Mouse (Mus musculus) hematopoietic stem cell, adult 5-6 weeks (primary cell): ENCODE measurements around the gene Jph3. TPM values are rescaled to one million over a fixed set of nuclear protein-coding genes. Genes with fewer than 3 reads are reported as not detected.

Experiments
- ATAC-seq, 2 experiments: fragments of 125-278 bp in 1 of 2; replicated peaks in 1 of 2; 2 replicates each; pipeline ENCODE4 v1.8.0; 2016 to 2017; ENCODE audit warnings: inconsistent platforms in 2 of 2, mild to moderate bottlenecking in 2 of 2, moderate number of reproducible peaks in 2 of 2, low read depth in 1 of 2, moderate TSS enrichment in 1 of 2; ENCODE audit not compliant: low FRiP score in 2 of 2, poor library complexity in 2 of 2, severe bottlenecking in 2 of 2, insufficient read depth in 1 of 2, low TSS enrichment in 1 of 2
- total RNA-seq: library from RNA; stranded (forward); fragments of 172-1452, 232-1000 nt; gene quantifications from 2 replicates; pipeline ENCODE4 v1.2.3, GENCODE M21; 2017

Gene Jph3
- total RNA-seq, 1 experiment from 2014 or later, result not detected

DNA sequence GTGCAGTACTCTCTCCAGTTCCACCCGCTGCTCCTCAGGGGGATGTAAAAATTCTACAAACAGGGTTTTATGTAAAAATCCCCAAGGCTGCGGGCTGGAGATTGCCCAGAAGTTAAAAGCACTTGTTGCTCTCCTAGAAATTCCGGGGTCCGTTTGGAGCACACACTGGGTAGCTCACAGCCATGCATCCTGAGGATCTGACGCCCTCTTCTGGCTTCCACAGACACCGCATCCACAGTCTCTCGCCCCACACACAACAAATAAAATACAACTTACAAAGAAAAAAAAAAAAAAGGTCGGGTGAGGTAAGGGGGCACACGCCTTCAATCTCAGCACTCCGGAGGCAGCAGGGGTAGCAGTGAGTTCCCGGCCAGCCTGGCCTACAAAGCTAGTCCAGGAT lies 78.6 kb downstream of the Jph3 start:
- no peak for ATAC-seq

DNA sequence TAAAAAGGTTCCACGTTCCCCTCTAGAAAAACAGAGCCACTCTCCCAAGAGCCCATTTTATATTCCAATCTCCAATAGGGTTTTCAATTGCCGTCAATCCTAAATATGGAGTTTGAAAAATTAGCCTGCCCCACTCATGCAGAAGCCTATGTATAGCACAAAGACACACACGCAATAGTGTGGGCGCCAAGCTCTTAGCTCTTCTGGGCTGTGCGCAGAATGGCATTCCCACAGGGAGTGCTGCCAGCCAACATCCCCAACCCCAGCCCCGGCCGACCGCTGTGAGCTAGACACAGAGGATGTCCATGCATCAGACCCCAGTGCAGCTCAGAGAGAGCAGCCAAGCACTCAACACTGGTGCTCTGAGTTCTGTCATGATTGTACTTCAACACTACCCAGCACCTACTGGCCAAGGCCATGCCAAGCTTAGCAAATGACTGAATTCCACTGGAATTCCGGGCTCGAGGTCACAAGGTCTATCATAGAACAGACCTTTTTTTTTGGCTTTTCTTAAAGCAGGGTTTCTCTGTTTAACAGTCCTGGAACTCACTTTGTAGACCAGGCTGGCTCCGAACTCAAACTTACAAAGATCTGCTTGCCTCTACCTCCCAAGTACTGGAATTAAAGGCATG lies 80.2 kb downstream of the Jph3 start:
- ATAC-seq, result no peak

DNA sequence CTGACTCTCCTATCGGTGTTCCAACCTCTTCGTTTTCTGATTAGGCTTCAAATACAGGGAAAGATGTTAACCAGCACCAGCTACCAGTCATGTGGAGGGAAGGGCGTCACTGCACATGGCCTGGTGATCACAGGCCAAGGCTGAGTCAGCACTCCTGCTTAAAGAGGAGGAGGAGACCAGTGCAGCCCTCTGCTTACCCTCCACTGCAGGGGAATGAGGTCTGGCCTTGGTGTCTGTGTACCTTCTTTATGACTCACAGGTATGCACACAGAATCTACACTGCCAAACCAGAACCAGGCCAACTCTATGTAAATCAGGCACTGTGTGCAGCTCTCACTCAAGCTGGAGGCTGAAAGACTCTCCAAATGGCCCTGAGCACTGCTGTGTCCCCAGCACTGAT lies 82.1 kb downstream of the Jph3 start:
- ATAC-seq, result no peak

DNA sequence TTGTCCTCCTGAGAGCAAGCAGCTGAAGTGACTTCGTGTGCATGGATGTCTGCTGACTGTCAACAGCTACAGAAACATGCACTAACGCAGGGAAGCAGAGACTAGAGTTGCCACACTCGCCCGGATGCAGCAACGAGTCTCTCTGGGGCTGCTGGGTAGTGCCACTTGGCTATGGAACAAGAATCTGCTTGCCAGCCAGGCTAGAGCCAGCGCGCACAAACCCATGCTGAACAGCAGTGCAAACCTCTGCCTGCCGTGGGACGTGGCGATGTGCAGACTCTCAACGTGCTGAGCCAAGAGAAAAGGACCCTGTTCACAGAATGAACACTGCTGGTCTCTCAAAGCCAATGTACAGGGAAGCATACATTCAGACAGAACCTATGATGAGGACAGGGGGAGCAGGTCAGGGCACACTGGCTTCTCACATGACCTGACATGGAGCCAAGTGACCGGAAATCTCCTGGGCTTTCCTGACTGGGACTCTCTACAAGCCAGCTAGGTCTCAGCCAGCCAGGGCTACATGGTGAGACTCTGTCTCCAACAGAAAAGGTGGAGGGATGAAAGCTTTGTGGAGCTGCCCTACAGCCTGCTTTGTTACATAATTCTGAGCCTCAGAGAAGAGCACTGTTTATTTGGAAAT lies 82.6 kb downstream of the Jph3 start:
- no peak for ATAC-seq

DNA sequence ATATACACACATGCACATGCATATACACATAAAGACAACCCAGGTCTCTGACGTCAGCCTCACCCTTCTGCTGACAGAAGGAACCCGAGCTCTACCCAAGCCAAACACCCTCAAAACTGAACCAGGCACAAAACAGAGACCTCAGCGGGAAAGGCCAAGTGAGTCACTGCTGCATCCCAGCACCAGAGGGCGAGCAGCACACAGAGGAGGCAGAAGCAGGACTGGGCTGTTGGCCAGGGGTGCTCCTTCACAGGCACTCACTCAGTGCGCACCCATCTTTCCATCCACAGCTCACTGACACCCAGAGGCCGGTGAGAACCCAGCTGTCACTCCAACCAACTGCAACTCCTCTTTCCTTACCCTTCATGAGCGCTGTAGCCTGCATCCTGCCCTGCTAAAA lies 88.8 kb downstream of the Jph3 start:
- ATAC-seq, result no peak

DNA sequence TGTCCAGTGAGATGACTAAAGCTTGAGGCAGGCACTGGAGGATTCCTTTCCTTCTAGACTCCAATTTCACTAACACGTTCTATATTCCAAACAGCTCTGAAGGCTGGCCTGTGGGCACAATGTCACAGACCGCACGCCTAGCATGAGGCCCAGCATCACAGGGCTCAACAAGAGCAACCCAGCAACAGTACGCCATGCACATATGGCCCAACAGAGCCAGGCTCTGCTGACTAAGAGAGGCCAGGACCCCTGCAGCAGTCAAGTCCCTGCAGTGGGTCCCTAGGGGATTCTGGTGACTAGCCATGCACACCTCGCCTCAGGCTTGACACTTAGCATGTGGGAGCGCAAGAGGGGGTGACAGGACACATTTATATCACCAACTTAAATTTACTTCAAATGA lies 91.4 kb downstream of the Jph3 start:
- ATAC-seq, result no peak

DNA sequence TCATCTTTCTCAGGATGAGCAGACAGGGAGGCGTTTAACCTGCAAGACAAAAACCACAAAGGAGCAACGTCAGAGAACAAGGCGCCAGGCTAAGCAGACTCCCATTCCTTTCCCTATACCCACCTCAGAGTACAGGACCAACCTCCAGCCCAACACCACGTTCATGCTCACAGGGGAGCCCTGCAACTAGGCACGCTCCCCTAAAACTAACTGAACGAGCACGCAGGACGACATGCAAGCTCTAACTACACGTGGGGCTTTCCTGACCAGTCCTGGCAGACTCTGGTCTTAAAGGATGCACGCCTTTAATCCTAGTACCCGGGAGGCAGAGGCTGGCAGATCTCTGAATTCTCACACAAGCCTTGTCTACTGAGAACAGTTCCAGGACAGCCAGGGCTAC lies 91.9 kb downstream of the Jph3 start:
- no peak for ATAC-seq

DNA sequence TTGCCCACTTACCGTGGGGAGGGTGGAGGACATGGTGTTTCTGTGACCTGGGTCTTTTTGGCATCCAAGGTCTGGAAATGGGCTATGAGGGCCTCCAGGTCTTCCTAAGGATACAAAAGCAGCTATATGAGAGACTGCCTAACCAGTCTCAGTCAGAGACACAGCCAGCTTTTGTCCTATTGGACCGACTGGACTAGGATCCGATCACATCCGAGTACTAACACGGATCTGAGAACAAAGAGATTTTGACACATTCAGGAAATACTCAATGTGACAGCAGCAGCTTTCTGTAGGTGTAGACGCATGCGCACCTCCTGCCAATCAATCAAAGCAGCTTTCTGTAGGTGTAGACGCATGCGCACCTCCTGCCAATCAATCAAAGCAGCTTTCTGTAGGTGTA lies 92.3 kb downstream of the Jph3 start:
- ATAC-seq, result no peak

DNA sequence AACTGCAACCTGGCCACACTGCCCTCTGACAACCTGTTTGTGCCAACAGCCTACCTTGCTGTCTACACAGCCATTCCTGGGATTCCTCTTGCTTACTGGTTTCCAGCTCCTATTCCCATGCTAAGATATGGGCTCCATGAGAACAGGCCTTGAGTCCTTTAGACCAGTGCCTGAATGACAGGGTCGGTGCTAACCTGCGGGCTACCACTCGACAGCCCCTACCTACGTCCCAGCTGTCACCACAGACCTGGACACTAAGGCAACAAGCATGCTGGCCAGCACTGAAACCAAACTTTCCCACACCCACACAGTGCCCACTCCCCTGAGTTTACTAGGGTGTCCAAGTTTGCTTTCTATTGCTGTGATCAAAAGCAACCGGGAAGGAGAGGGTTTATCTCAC lies 98.3 kb downstream of the Jph3 start:
- no peak for ATAC-seq

DNA sequence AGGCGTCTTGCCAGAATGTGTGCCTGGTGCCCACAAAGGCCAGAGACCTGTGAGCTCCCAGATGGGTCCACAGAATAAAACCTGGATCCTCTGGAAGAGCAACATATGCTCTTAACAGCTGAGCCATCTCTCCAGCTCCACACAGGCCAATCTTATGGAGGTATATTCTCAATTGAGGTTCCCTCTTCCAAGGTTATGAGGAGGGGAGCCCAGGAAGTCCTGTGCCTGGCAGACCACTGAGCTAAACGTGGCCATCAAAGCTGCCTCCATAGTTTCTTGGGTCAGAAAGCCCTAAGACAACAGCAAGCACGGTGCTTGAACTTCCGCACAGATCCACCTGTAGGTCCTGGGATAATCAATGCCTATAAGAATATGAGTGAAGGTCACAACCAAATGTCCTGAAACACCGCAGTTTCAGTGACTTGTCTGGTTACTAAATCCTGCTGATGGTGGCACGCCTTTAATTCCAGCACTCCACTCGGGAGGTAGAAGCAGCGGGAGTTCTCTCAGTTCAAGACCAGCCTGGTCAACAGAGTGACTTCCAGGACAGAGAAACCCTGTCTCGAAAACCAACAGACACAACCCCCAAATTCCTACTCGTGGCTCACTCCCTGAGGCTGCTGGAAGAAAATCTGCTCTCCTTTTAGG lies 99.1 kb downstream of the Jph3 start:
- no peak for ATAC-seq

DNA sequence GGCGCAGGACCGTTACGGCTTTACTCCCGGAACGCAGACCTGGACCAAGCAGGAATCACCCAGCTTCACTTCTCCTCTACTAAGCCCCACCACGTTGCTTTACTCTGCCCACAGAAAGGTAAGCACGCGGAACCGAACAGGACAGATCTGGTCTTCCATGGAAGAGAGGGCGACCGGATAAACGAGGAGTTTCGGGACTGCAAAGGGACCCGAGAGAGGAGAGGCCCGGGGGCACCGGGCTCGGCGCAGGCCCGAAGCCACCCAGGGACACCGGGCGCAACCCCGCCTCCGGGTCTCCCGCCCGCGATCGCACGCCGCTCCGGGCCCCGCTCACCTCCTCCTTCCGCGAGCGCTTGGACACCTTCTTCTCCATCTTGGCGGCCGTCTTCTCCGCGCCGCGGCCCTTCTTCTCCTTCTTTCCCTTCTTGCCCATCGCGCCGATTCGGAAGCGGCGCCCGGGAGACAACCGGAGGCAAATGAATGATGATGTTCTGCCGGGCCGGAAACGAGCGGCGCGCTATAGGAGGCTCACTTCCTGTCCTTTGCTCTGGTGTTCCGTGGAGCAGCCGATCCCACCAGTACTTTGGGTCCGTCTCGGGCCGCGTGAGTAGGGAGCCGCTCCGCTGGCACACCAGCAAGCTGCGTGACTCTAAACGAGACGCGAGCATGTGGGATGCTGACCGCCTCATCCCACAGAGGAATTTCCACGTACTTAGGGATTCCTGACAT lies 99.8 kb downstream of the Jph3 start, which contains the start of gene Klhdc4:
Gene Klhdc4 (minus strand): TSS at position 522 of the 729 bp plus-strand sequence.
- ATAC-seq, result peak; percentile 96 to 98

DNA sequence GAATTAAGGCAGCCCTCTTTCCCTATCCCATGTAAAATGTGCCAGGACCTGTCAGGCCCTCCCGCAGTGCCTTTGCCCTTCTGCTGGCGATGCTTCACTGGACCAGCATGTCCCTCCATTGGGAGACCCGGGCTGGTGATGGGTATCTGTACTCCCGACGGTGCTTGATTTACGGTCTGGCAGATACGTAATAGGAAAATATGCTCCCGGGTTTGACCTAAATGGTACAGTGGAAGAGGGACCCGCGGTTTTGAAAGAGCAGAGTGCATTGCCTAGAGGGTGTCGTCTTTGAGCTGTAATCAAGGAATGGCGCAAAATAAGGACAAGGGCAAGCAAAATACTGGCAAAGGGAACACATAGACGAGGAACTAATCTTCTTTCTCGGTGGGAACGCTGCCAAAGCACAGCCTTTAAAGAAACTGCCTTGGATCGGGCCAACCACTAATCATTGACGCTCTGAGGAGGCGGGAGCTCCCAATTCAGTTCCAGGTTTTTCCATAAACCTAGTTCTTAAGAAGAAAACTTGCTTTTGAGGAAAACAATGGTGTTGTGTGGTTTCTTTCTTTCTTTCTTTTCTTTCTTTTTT lies 100.4 kb downstream of the Jph3 start:
- ATAC-seq, result peak; percentile 58 to 73

DNA sequence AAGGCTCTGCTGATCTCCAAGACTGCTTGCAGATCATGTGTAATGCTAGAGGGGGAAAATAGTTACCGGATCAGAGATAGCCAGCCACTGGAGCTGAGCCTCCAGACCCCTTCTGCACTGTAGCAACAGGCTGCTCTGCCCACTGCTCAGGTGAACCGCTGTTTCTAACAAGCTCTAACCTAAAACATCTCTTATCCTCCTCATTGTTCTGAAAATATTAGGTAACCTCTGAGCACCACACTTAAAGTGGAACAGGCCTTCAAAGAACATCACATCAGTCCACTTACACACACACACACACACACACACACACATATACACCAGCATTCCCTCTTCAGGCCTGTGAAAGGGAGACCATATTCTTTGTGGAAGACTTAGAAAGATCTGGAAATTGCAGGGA lies 102.6 kb downstream of the Jph3 start:
- no peak for ATAC-seq

DNA sequence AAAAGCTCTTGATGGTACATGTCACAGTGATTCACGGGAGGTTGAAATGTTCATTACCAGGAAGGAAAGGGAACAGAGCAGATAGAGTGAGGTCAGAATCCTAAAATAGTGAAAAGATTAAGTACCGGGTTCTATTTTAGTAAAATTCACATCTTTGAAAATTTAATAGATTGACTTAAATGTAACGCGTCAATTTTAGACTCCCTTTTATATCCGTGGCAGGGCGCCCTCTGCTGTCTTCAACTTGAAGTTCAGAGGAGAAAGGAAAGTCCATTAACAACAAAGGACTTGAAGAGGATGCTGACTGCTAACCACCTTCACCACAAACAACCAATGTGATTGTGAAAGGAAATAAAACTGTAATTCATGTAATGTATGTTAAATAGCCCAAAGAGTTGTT lies 103.1 kb downstream of the Jph3 start:
- ATAC-seq, result peak; percentile 75 to 80; a peak in 2 of 4 replicates

DNA sequence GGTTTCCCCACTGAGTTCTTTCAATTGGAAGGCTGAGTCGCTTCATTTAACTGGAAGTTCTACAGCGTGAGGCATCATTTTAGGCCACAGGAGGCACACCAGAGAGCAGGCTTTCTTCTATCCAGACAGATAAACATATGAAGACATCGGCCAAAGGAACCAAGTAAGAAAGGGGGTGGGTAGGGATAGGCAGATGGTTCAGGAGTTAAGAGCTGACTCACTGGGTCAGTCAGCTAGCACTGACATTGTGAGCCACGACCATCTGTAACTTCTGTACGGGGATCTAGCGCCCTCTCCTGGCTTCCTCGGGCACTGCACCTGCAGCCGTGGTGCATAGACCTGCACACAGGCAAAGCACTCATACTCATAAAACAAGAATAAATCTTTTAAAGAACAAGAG lies 111.8 kb downstream of the Jph3 start:
- peak in 1 of 2 experiments; percentile 36; a peak in 1 of 4 replicates for ATAC-seq

DNA sequence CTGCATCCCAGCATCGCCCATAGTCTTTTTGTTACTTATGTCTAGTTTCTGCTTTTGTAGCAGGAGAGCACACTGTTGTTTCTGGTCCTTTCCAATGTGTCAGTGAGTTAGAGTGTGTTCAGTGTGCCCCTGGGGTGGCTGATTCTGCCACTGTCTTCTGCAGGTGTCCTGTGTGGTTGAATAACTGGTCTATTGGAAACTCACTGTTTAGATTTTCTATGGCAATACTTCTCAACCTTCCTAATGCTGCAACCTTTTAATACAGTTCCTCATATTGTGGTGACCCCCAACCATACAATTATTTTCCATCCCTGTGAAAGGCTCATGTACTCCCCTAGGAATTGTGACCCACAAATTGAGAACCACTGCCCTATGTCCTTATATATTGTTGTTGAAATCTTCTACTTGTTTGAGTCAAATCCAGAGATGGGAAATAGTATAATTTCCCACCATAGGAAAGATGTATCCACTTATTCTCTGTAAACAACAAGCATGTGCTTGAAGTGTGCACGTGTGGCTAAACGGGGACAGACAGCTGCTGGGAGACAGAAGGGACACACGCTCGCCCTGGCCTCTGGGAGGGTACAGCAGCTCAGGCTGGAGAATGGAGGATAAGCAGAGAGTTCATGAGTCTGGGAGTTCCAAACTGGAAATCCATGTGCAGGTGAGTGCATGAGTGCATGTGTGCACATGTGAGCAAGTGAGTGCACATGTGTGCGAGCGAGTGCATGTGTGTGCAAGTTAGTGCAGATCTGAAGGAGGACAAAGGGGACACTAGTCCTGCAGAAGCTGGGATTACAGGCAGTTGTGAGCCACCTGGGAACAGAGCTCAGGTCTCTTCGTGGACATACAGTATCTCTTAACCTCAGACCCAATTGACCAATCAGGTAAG lies 112.9 kb downstream of the Jph3 start:
- ATAC-seq, result no peak

DNA sequence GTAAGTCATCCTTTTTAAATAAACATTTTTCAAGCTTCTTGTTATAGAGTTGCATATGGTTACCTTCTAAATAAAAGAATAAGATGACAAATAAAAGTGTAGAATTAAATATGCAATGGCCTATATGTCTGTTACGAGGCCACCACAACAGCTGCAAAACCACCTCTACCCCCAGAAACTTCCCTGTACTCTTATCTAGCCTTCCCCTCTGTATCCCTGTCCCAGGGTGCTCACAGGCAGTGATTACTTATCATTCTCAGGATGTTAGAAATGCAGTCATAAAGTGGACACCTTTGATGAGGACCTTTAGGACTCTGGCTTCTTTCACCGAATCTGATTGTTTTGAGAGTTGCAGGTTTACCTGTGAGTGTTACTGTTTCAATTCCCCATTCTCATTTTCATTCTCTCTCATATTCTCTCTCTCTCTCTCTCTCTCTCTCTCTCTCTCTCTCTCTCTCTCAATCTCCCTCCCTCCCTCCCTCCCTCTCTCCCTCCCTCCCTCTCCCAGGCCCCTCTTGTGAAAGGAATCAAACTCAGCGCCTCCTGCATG lies 113.8 kb downstream of the Jph3 start:
- no peak for ATAC-seq
